Mouse (Mus musculus) forebrain, embryonic 11.5 days (tissue): ENCODE measurements around the gene Cog5. TPM values are rescaled to one million over a fixed set of nuclear protein-coding genes. Genes with fewer than 3 reads are reported as not detected.

Experiments used
- ATAC-seq: fragments of 200-750 bp; cut with Nextera tagmentation; replicated peaks from 2 replicates; pipeline ENCODE4 v1.8.0; 2017; ENCODE audit warnings: moderate TSS enrichment; ENCODE audit not compliant: low FRiP score
- DNase-seq: peaks from one replicate; pipeline ENCODE4 v3.0.0-alpha.2; 2017; ENCODE audit warnings: low spot score
- H3K27ac ChIP-seq: fragments of 300-500 bp; sonication (generic); 2 replicates; pipeline ENCODE4 v1.5.1; 2014; ENCODE audit warnings: low read depth, low read length
- H3K27me3 ChIP-seq: fragments of 300-500 bp; sonication (generic); 2 replicates; pipeline ENCODE4 v1.6.1; 2014; ENCODE audit warnings: mild to moderate bottlenecking, low read length, mixed read lengths; ENCODE audit not compliant: control insufficient read depth, insufficient read depth
- H3K36me3 ChIP-seq: fragments of 300-500 bp; sonication (generic); 2 replicates; pipeline ENCODE4 v1.6.1; 2014; ENCODE audit warnings: mild to moderate bottlenecking, low read length, moderate library complexity, mixed read lengths; ENCODE audit not compliant: control insufficient read depth, insufficient read depth
- H3K4me1 ChIP-seq: fragments of 300-500 bp; sonication (generic); replicated peaks from 2 replicates; pipeline ENCODE4 v1.6.1; 2014; ENCODE audit warnings: low read length, mixed read lengths; ENCODE audit not compliant: control insufficient read depth, insufficient read depth
- H3K4me2 ChIP-seq: fragments of 300-500 bp; sonication (generic); 2 replicates; pipeline ENCODE4 v1.6.1; 2014; ENCODE audit warnings: low read depth, mild to moderate bottlenecking, low read length, moderate library complexity, mixed read lengths; ENCODE audit not compliant: severe bottlenecking
- H3K4me3 ChIP-seq: fragments of 300-500 bp; sonication (generic); 2 replicates; pipeline ENCODE4 v1.5.1; 2014; ENCODE audit warnings: low read depth, low read length
- H3K9ac ChIP-seq: fragments of 300-500 bp; sonication (generic); 2 replicates; pipeline ENCODE4 v1.6.1; 2014; ENCODE audit warnings: low read length
- H3K9me3 ChIP-seq: fragments of 300-500 bp; sonication (generic); 2 replicates; pipeline ENCODE4 v1.6.1; 2016; ENCODE audit warnings: low read length, mixed read lengths; ENCODE audit not compliant: control insufficient read depth
- WGBS: fragments of 180-500 bp; shearing (Covaris S2); extraction: QIAGEN DNeasy Blood & Tissue Kit; methylation state at CpG from one replicate; pipeline ENCODE4 v1.1.7; 2014; 5-methylcytosine and 5-hydroxymethylcytosine counted together
- polyA plus RNA-seq: library from polyadenylated mRNA; unstranded; fragments of >200 nt; fragmentation: Nextera tagmentation; extraction: Ambion mirVana; gene quantifications from 2 replicates; pipeline ENCODE4 v1.2.1, GENCODE M21; 2014

The Cog5 gene
- polyA plus RNA-seq, 1 experiment from 2014 or later, result 35.2 TPM

DNA sequence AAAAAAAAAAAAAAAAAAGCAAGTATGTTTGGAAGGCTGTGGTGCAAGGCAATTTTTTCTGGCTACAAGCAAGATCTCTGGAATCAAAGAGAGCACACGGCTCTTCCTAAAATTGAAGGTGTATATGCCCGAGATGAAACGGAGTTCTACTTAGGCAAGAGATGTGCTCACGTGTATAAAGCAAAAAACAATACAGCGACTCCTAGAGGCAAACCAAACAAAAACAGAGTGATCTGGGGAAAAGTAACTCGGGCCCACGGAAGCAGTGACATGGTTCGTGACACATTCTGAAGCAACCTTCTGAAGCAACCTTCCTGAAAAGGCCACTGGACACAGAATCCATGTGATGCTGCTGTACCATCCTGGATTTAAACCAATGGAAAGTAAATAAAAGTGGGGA, 92.6 kb downstream of the Cog5 start:
- ATAC-seq, result no peak
- no peaks in the 10 kb centered on the region for H3K27me3 ChIP-seq
- H3K9ac ChIP-seq, result no peak overlapping the region
- H3K4me3 ChIP-seq, result no peak overlapping the region
- no peak overlapping the region for H3K4me2 ChIP-seq
- DNase-seq, result no peak
- no peaks in the 10 kb centered on the region; the same call in 1 of the 2 replicates for H3K9me3 ChIP-seq
- H3K27ac ChIP-seq, result no peak overlapping the region
- H3K4me1 ChIP-seq, result no peaks in the 10 kb centered on the region
- 88% methylated on average over 8 of the region's 8 CpGs for WGBS
- H3K36me3 ChIP-seq, result no peaks in the 10 kb centered on the region

DNA sequence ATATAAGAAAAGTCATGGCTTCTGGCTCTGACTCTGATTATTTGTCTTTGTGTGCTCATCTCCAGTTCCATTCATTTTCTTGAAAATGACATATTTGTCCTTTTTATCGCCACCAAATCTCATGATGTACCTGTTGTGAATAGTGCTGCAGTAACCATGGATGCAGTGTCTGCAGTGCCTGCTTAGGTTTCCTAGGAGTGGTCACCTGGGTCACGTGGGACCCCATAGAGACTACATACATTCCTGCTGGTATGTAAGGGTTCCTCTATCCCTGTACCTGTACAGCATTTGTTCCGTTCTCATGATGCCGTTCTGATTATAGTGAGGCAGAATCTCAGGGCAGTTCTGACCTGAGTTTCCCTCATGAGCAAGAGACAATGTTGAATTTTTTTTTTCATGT, 95.2 kb downstream of the Cog5 start:
- no peaks in the 10 kb centered on the region for H3K27me3 ChIP-seq
- H3K9ac ChIP-seq, result no peak overlapping the region
- WGBS, result 93% methylated on average over 4 of the region's 4 CpGs
- H3K36me3 ChIP-seq, result no peaks in the 10 kb centered on the region
- H3K27ac ChIP-seq, result no peak overlapping the region
- DNase-seq (no peak), ATAC-seq (no peak)
- no peaks in the 10 kb centered on the region for H3K9me3 ChIP-seq
- H3K4me1 ChIP-seq, result no peaks in the 10 kb centered on the region
- H3K4me3 ChIP-seq, result no peak overlapping the region
- no peak overlapping the region for H3K4me2 ChIP-seq

DNA sequence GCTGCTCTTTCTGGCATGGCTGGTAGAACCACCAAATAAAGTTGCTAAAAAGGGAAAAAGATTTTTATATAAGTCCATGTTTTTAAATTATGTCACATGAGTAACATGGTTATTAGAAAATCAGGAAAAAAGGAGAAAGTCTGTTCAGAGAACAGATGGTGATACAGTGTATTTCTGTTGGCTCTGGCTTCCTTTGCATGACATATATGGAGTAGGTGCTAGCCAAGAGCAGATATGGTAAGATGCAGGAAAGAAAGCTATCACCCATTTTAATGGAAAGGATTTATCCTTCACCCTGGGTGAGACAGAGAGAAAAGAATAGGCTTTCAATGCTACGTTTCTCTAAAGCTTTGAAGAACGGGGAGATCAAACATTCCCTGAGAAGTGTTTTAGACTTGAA, 99.8 kb downstream of the Cog5 start:
- H3K4me2 ChIP-seq, result no peak overlapping the region
- H3K27ac ChIP-seq, result no peak overlapping the region
- H3K36me3 ChIP-seq, result no peaks in the 10 kb centered on the region
- no peak for ATAC-seq
- 68% methylated on average over 2 of the region's 2 CpGs for WGBS
- no peak for DNase-seq
- no peaks in the 10 kb centered on the region for H3K27me3 ChIP-seq
- no peaks in the 10 kb centered on the region for H3K9me3 ChIP-seq
- H3K4me1 ChIP-seq, result no peaks in the 10 kb centered on the region
- H3K9ac ChIP-seq, result no peak overlapping the region
- no peak overlapping the region for H3K4me3 ChIP-seq

GRCm38 (mm10) chr12:31755885-31756755, 101.5 kb downstream of the Cog5 start:
- Histone ChIP-seq H3K27ac (no peak overlapping the region), H3K4me1 (no peaks in the 10 kb centered on the region), H3K9me3 (no peaks in the 10 kb centered on the region), H3K27me3 (no peaks in the 10 kb centered on the region), H3K36me3 (no peaks in the 10 kb centered on the region), H3K4me3 (no peak overlapping the region), H3K4me2 (no peak overlapping the region), H3K9ac (no peak overlapping the region)
- DNase-seq (no peak), ATAC-seq (no peak)
- 56% methylated on average over 2 of the region's 2 CpGs for WGBS

GRCm38 (mm10) chr12:31773612-31774011, 118.9 kb downstream of the Cog5 start:
- no peaks in the 10 kb centered on the region for H3K9me3 ChIP-seq
- no peak overlapping the region for H3K27ac ChIP-seq
- no peak overlapping the region for H3K4me2 ChIP-seq
- no peaks in the 10 kb centered on the region for H3K36me3 ChIP-seq
- WGBS, result 82% methylated on average over 3 of the region's 3 CpGs
- DNase-seq (no peak), ATAC-seq (no peak)
- no peak overlapping the region for H3K4me3 ChIP-seq
- no peaks in the 10 kb centered on the region for H3K27me3 ChIP-seq
- no peak overlapping the region for H3K9ac ChIP-seq
- H3K4me1 ChIP-seq, result no peaks in the 10 kb centered on the region

GRCm38 (mm10) chr12:31784291-31784690, 129.6 kb downstream of the Cog5 start:
- H3K4me2 ChIP-seq, result no peak overlapping the region
- no peaks in the 10 kb centered on the region for H3K36me3 ChIP-seq
- H3K4me3 ChIP-seq, result no peak overlapping the region
- ATAC-seq (no peak), DNase-seq (no peak)
- 83% methylated on average over 1 of the region's 1 CpGs for WGBS
- H3K4me1 ChIP-seq, result no peaks in the 10 kb centered on the region
- no peak overlapping the region for H3K9ac ChIP-seq
- H3K27me3 ChIP-seq, result no peaks in the 10 kb centered on the region
- no peaks in the 10 kb centered on the region for H3K9me3 ChIP-seq
- H3K27ac ChIP-seq, result no peak overlapping the region

DNA sequence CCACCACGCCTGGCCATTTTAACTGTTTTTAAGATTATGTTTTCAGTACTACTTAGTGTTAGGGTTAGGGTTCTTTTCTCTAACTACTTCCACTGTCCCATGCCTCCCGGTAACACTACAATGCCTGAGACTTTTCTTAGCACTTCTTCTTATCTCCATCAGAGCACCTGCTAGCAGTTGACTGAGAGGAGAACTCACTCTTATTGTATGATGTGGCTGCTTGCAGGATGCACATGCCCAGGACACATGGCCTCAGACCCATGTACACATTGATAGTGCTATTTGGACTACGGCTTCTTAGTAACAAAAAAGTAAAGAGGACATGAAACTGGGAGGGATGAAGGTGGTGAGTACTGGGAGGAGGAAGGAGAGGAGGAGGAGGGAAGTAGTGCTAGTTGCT, 133.9 kb downstream of the Cog5 start:
- no peak overlapping the region for H3K9ac ChIP-seq
- ATAC-seq, result no peak
- no peaks in the 10 kb centered on the region for H3K36me3 ChIP-seq
- no peaks in the 10 kb centered on the region for H3K27me3 ChIP-seq
- H3K27ac ChIP-seq, result no peak overlapping the region
- H3K4me3 ChIP-seq, result no peak overlapping the region
- WGBS, result 95% methylated on average over 3 of the region's 3 CpGs
- H3K9me3 ChIP-seq, result no peaks in the 10 kb centered on the region
- no peak overlapping the region for H3K4me2 ChIP-seq
- H3K4me1 ChIP-seq, result no peaks in the 10 kb centered on the region
- DNase-seq, result no peak

GRCm38 (mm10) chr12:31806410-31807154, 151.9 kb downstream of the Cog5 start:
- no peaks in the 10 kb centered on the region for H3K27me3 ChIP-seq
- H3K9me3 ChIP-seq, result no peaks in the 10 kb centered on the region
- DNase-seq (no peak), ATAC-seq (no peak)
- no peaks in the 10 kb centered on the region for H3K4me1 ChIP-seq
- H3K36me3 ChIP-seq, result no peaks in the 10 kb centered on the region
- no peak overlapping the region for H3K4me2 ChIP-seq
- H3K9ac ChIP-seq, result no peak overlapping the region
- no peak overlapping the region for H3K4me3 ChIP-seq
- 90% methylated on average over 5 of the region's 5 CpGs for WGBS
- H3K27ac ChIP-seq, result no peak overlapping the region
